Mouse (Mus musculus) urinary bladder, postnatal 10 days (tissue): ENCODE measurements around the gene Rara.

Experiments used
- DNase-seq: peaks from one replicate; pipeline ENCODE4 v3.0.0; 2022; ENCODE audit warnings: low spot score

The Rara gene

GRCm38 (mm10) chr11:98952111-98952510, 24.5 kb downstream of the Rara start:
- no peak for DNase-seq

- DNase-seq: no peak
These were observed 25.1 kb downstream of the Rara start for GRCm38 (mm10) chr11:98952736-98953135.

GRCm38 (mm10) chr11:98953361-98953760, 25.7 kb downstream of the Rara start:
- DNase-seq: no peak

- DNase-seq: no peak
These were observed 26.3 kb downstream of the Rara start for GRCm38 (mm10) chr11:98953835-98954320.

- no peak for DNase-seq
These were observed 26.8 kb downstream of the Rara start for GRCm38 (mm10) chr11:98954373-98954772.

- no peak for DNase-seq
These were observed 27.4 kb downstream of the Rara start for GRCm38 (mm10) chr11:98954801-98955706.

- no peak for DNase-seq
These were observed 28.2 kb downstream of the Rara start for GRCm38 (mm10) chr11:98955707-98956235.

GRCm38 (mm10) chr11:98956340-98956739, 28.7 kb downstream of the Rara start:
- no peak for DNase-seq

GRCm38 (mm10) chr11:98959437-98960312, 32.1 kb downstream of the Rara start:
- DNase-seq: no peak

GRCm38 (mm10) chr11:98960313-98960906, 32.8 kb downstream of the Rara start:
- DNase-seq: no peak

GRCm38 (mm10) chr11:98961051-98961592, 33.5 kb downstream of the Rara start:
- no peak for DNase-seq

- no peak for DNase-seq
These were observed 34.1 kb downstream of the Rara start for GRCm38 (mm10) chr11:98961766-98962165.

- DNase-seq: no peak
These were observed 34.9 kb downstream of the Rara start for GRCm38 (mm10) chr11:98962421-98963095.

GRCm38 (mm10) chr11:98963191-98964021, 35.8 kb downstream of the Rara start:
- no peak for DNase-seq

GRCm38 (mm10) chr11:98964201-98964615, 36.6 kb downstream of the Rara start:
- DNase-seq: no peak

- no peak for DNase-seq
These were observed 37.2 kb downstream of the Rara start for GRCm38 (mm10) chr11:98964616-98965415.

- no peak for DNase-seq
These were observed 37.9 kb downstream of the Rara start for GRCm38 (mm10) chr11:98965416-98966077.

GRCm38 (mm10) chr11:98966499-98967141, 39.0 kb downstream of the Rara start:
- DNase-seq: no peak
